Mouse (Mus musculus): Measurements from ENCODE around the gene Trim25. TPM values are rescaled to one million over a fixed set of nuclear protein-coding genes. Genes with fewer than 3 reads are reported as not detected.
A peak's percentile ranks its signal among the peaks of the same experiment; 100 is the strongest.

Trim25 gene
- polyA plus RNA-seq, 1 experiment from 2014 or later, result 13.2 TPM

DNA sequence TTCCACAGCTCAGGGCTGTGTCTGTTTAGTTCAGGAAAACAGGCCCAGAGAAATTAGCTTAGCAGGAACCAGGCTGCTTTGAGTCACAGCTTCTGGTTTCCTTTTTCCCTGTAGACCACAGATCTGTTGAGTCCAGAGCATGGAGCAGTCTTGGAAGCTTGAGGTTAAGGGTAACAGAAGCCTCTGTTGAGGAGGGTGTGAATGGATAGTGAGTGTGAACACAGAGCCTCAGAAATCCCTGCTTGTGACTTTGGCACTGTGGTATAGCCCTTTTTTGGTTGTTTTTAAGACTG, 1.3 kb downstream of the Trim25 start:
- H3K4me3 ChIP-seq (ENCODE audit: low read length), result peak overlapping the region; percentile 45; the same call in 1 of the 2 replicates
- H3K36me3 ChIP-seq (ENCODE audit: control insufficient read depth, insufficient read depth, low read length), result no peaks in the 10 kb centered on the region
- H3K9me3 ChIP-seq (ENCODE audit: control insufficient read depth, low read length), result no peaks in the 10 kb centered on the region
- no peak for ATAC-seq (ENCODE audit: low FRiP score, low TSS enrichment)
- peak overlapping the region; percentile 43 for H3K4me2 ChIP-seq (replicated peaks; ENCODE audit: low read depth, low read length)
- H3K27ac ChIP-seq (ENCODE audit: low read depth, low read length), result no peak overlapping the region; the same call in 1 of the 2 replicates
- H3K27me3 ChIP-seq (ENCODE audit: control insufficient read depth, insufficient read depth, low read length), result no peaks in the 10 kb centered on the region
- H3K9ac ChIP-seq (ENCODE audit: low read depth, low read length), result peak overlapping the region; percentile 61; the same call in 1 of the 2 replicates
- H3K4me1 ChIP-seq (ENCODE audit: control insufficient read depth, insufficient read depth, low read length), result peaks cover 10% of the 10 kb centered on the region; the same call in 1 of the 2 replicates

DNA sequence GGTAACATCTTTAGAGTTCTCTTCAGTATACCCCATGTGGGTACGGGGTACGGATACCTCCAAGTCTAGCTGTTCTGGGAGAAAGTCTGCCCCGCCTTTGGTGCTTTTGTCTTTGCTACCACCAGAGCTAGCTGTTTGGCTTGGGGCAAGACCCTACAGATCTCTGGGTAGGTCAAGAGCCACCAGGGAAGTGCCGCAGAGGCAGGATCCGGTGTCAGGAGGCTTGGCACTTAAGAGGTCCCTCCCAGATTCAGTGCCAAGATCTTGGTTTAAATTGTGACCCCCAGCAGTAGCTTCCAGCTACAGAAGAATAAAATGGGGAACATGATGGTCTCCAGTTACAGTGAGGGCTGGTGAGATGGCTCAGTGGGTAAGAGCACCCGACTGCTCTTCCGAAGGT, 2.4 kb downstream of the Trim25 start:
- Histone ChIP-seq H3K27ac (ENCODE audit: low read depth, low read length) (no peak overlapping the region), H3K4me3 (ENCODE audit: low read length) (no peak overlapping the region; the same call in 1 of the 2 replicates), H3K4me1 (ENCODE audit: control insufficient read depth, insufficient read depth, low read length) (peaks cover 10% of the 10 kb centered on the region; the same call in 1 of the 2 replicates), H3K27me3 (ENCODE audit: control insufficient read depth, insufficient read depth, low read length) (no peaks in the 10 kb centered on the region), H3K9ac (ENCODE audit: low read depth, low read length) (no peak overlapping the region), H3K4me2 (replicated peaks; ENCODE audit: low read depth, low read length) (no peak overlapping the region; the same call in 1 of the 2 replicates), H3K9me3 (ENCODE audit: control insufficient read depth, low read length) (no peaks in the 10 kb centered on the region), H3K36me3 (ENCODE audit: control insufficient read depth, insufficient read depth, low read length) (no peaks in the 10 kb centered on the region)
- no peak for ATAC-seq (ENCODE audit: low FRiP score, low TSS enrichment)
- WGBS, result 91% methylated on average over 7 of the region's 7 CpGs

DNA sequence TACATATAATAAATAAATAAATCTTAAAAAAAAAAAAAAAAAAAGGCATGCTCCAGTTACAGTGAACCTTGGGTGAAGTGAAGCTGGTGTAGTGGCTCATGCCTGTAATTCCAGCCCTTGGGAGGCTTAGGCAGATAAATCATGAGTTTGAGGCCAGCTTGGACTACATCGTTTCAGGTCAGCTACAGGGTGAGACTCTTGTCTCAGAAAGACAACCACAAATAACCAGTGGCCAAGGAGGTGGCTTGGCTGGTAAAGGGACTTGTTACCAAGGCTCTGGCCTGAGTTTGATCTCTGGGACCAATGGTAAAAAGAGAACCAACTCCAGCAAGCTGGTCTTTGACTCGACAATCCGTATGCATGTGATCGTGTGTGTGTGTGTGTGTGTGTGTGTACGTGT, 2.9 kb downstream of the Trim25 start:
- Histone ChIP-seq H3K36me3 (ENCODE audit: control insufficient read depth, insufficient read depth, low read length) (no peaks in the 10 kb centered on the region), H3K27ac (ENCODE audit: low read depth, low read length) (no peak overlapping the region), H3K27me3 (ENCODE audit: control insufficient read depth, insufficient read depth, low read length) (no peaks in the 10 kb centered on the region), H3K9ac (ENCODE audit: low read depth, low read length) (no peak overlapping the region), H3K4me2 (replicated peaks; ENCODE audit: low read depth, low read length) (no peak overlapping the region; the same call in 1 of the 2 replicates), H3K4me3 (ENCODE audit: low read length) (no peak overlapping the region), H3K4me1 (ENCODE audit: control insufficient read depth, insufficient read depth, low read length) (peaks cover 10% of the 10 kb centered on the region; the same call in 1 of the 2 replicates), H3K9me3 (ENCODE audit: control insufficient read depth, low read length) (no peaks in the 10 kb centered on the region)
- ATAC-seq (ENCODE audit: low FRiP score, low TSS enrichment), result no peak
- 80% methylated on average over 5 of the region's 5 CpGs for WGBS

DNA sequence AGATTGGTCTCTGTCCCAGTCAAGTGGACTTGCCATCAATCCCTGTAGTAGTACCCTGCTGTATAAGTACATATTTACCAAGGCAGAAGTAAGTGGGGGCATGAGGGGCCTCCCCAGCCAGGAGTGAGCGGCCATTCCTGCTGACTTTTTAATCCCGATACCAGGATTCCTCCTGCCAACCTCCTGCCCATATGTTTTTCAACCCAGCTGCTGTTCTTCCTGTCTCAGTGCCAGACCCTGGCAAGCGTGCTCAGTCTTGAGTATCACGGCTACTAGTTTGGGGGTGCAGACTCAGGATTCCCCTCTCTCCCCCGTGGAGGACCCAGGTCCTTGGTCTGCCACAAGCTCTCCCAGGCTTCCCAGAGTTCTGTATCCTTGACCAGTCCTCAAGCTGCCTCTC, 3.4 kb downstream of the Trim25 start:
- H3K27ac ChIP-seq (ENCODE audit: low read depth, low read length), result no peak overlapping the region
- no peaks in the 10 kb centered on the region for H3K9me3 ChIP-seq (ENCODE audit: control insufficient read depth, low read length)
- H3K36me3 ChIP-seq (ENCODE audit: control insufficient read depth, insufficient read depth, low read length), result no peaks in the 10 kb centered on the region
- peaks cover 10% of the 10 kb centered on the region; the same call in 1 of the 2 replicates for H3K4me1 ChIP-seq (ENCODE audit: control insufficient read depth, insufficient read depth, low read length)
- ATAC-seq (ENCODE audit: low FRiP score, low TSS enrichment), result no peak
- WGBS, result 87% methylated on average over 5 of the region's 5 CpGs
- H3K4me2 ChIP-seq (replicated peaks; ENCODE audit: low read depth, low read length), result no peak overlapping the region; the same call in 1 of the 2 replicates
- no peaks in the 10 kb centered on the region for H3K27me3 ChIP-seq (ENCODE audit: control insufficient read depth, insufficient read depth, low read length)
- H3K4me3 ChIP-seq (ENCODE audit: low read length), result no peak overlapping the region
- H3K9ac ChIP-seq (ENCODE audit: low read depth, low read length), result no peak overlapping the region

DNA sequence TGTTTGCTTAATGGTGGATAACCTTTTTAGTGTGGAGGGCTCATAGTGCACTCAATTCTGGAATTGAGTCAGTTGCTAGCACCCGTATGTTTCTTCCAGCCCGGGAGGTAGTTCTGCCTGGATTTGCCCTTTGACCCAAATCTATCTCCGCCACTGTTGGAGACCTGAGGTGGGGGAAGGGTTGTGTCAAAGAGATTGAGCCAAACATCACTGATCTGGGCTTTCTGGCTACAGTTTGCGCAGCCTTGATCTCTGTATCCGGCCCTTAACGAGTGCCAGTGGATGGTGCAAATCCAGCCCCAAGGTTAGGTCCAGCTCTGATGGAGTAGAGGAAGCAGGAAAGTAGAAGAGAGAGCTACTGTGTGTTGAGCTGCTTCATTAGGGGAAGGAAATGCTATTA, 3.9 kb downstream of the Trim25 start:
- no peak overlapping the region for H3K27ac ChIP-seq (ENCODE audit: low read depth, low read length)
- no peak for ATAC-seq (ENCODE audit: low FRiP score, low TSS enrichment)
- H3K4me2 ChIP-seq (replicated peaks; ENCODE audit: low read depth, low read length), result no peak overlapping the region
- no peaks in the 10 kb centered on the region for H3K36me3 ChIP-seq (ENCODE audit: control insufficient read depth, insufficient read depth, low read length)
- H3K9me3 ChIP-seq (ENCODE audit: control insufficient read depth, low read length), result no peaks in the 10 kb centered on the region
- H3K4me1 ChIP-seq (ENCODE audit: control insufficient read depth, insufficient read depth, low read length), result peaks cover 10% of the 10 kb centered on the region; the same call in 1 of the 2 replicates
- no peak overlapping the region for H3K4me3 ChIP-seq (ENCODE audit: low read length)
- no peaks in the 10 kb centered on the region for H3K27me3 ChIP-seq (ENCODE audit: control insufficient read depth, insufficient read depth, low read length)
- WGBS, result 55% methylated on average over 6 of the region's 6 CpGs
- no peak overlapping the region for H3K9ac ChIP-seq (ENCODE audit: low read depth, low read length)

DNA sequence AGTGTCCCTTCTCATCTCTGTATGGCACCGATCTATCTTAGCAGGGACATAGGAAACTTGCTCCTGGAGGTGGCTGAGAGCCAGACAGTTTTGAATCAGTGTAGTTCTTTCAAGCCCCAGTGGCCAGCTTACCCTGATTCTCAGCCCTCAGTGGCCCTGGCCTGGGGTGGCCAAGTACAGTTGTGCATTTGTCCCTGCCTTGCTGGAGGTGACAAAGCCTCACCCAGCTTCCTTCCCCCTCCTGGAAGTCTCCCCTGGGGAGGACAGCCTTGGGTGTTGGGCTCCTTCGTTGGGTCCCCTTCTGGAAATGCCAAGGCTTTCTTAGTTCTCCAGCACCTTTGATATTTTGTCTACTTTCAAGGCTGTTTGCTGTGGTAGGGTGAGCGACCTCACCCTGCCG, 4.5 kb downstream of the Trim25 start:
- Histone ChIP-seq H3K36me3 (ENCODE audit: control insufficient read depth, insufficient read depth, low read length) (no peaks in the 10 kb centered on the region), H3K9me3 (ENCODE audit: control insufficient read depth, low read length) (no peaks in the 10 kb centered on the region), H3K4me3 (ENCODE audit: low read length) (no peak overlapping the region), H3K9ac (ENCODE audit: low read depth, low read length) (no peak overlapping the region), H3K4me1 (ENCODE audit: control insufficient read depth, insufficient read depth, low read length) (peaks cover 10% of the 10 kb centered on the region; the same call in 1 of the 2 replicates), H3K27ac (ENCODE audit: low read depth, low read length) (no peak overlapping the region), H3K4me2 (replicated peaks; ENCODE audit: low read depth, low read length) (no peak overlapping the region), H3K27me3 (ENCODE audit: control insufficient read depth, insufficient read depth, low read length) (no peaks in the 10 kb centered on the region)
- no peak for ATAC-seq (ENCODE audit: low FRiP score, low TSS enrichment)
- 66% methylated on average over 4 of the region's 4 CpGs for WGBS

DNA sequence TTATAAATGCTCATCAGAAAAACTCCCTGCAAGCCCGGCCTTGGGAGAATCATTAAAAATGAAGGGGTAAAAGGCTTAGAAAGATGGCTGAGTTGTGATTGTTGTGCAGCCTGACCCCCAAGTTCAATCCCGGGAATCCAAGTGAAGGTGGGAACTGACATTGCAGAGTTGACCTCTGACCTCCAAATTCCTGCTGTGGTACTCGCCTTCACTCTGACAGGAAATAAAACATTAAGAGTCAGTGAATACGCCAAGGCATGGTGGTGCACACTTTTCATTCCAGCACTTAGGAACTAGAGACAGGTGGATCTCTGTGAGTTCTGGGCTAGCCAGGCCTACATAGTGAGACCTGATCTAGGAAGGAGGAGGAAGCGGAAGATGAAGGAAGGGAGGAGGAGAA, 6.3 kb downstream of the Trim25 start:
- peaks cover 6% of the 10 kb centered on the region; the same call in 1 of the 2 replicates for H3K4me1 ChIP-seq (ENCODE audit: control insufficient read depth, insufficient read depth, low read length)
- H3K4me2 ChIP-seq (replicated peaks; ENCODE audit: low read depth, low read length), result no peak overlapping the region
- H3K9me3 ChIP-seq (ENCODE audit: control insufficient read depth, low read length), result no peaks in the 10 kb centered on the region
- peaks cover 6% of the 10 kb centered on the region for H3K36me3 ChIP-seq (ENCODE audit: control insufficient read depth, insufficient read depth, low read length)
- H3K9ac ChIP-seq (ENCODE audit: low read depth, low read length), result no peak overlapping the region
- WGBS, result 54% methylated on average over 5 of the region's 5 CpGs
- H3K27ac ChIP-seq (ENCODE audit: low read depth, low read length), result no peak overlapping the region
- ATAC-seq (ENCODE audit: low FRiP score, low TSS enrichment), result no peak
- no peaks in the 10 kb centered on the region for H3K27me3 ChIP-seq (ENCODE audit: control insufficient read depth, insufficient read depth, low read length)
- H3K4me3 ChIP-seq (ENCODE audit: low read length), result no peak overlapping the region

DNA sequence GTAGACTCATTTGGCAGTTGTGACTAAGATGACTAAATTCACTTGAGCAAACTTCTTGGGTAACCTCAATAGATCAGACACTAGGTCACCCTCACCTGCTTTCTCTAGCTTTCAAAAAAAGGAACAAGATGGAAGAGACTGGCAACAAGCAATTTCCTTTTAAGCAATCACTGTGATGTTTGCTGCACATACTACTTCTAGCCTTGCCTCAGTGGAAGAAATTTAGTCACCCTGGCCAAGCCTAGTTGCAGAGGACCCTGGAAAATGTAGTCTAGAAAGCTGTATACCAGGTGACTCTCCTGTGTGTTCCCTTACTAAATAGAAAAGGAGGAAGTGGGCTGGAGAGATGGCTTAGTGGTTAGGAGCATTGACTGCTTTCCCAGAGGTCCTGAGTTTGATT, 7.2 kb downstream of the Trim25 start:
- Histone ChIP-seq H3K9me3 (ENCODE audit: control insufficient read depth, low read length) (no peaks in the 10 kb centered on the region), H3K4me2 (replicated peaks; ENCODE audit: low read depth, low read length) (no peak overlapping the region), H3K27me3 (ENCODE audit: control insufficient read depth, insufficient read depth, low read length) (no peaks in the 10 kb centered on the region), H3K4me1 (ENCODE audit: control insufficient read depth, insufficient read depth, low read length) (peaks cover 6% of the 10 kb centered on the region; the same call in 1 of the 2 replicates), H3K9ac (ENCODE audit: low read depth, low read length) (no peak overlapping the region), H3K27ac (ENCODE audit: low read depth, low read length) (no peak overlapping the region), H3K4me3 (ENCODE audit: low read length) (no peak overlapping the region), H3K36me3 (ENCODE audit: control insufficient read depth, insufficient read depth, low read length) (peaks cover 6% of the 10 kb centered on the region)
- no peak for ATAC-seq (ENCODE audit: low FRiP score, low TSS enrichment)

DNA sequence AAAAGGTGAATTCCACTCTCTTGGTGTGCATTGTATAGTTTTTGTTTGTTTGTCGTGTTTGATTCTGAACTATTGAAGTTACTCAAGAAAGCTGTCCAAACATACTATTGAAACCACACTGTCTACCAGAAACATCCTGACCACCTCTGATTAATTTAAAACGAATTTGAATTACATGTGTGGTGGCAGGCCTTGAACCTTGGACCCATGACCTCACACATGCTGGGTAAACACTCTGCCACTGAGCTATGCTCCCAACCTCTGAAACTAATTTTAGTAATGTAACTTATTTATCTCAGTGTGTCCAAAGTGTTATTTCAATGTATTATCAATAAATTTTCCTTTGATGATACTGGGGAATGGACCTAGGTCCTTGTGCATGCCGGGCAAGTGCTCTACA, 8.4 kb downstream of the Trim25 start:
- WGBS, result 93% methylated on average over 3 of the region's 3 CpGs
- H3K27ac ChIP-seq (ENCODE audit: low read depth, low read length), result no peak overlapping the region
- peaks cover 4% of the 10 kb centered on the region; the same call in 1 of the 2 replicates for H3K4me1 ChIP-seq (ENCODE audit: control insufficient read depth, insufficient read depth, low read length)
- H3K36me3 ChIP-seq (ENCODE audit: control insufficient read depth, insufficient read depth, low read length), result peaks cover 10% of the 10 kb centered on the region
- no peak for ATAC-seq (ENCODE audit: low FRiP score, low TSS enrichment)
- no peaks in the 10 kb centered on the region for H3K27me3 ChIP-seq (ENCODE audit: control insufficient read depth, insufficient read depth, low read length)
- H3K4me2 ChIP-seq (replicated peaks; ENCODE audit: low read depth, low read length), result no peak overlapping the region
- no peaks in the 10 kb centered on the region for H3K9me3 ChIP-seq (ENCODE audit: control insufficient read depth, low read length)
- no peak overlapping the region for H3K4me3 ChIP-seq (ENCODE audit: low read length)
- H3K9ac ChIP-seq (ENCODE audit: low read depth, low read length), result no peak overlapping the region
